Mouse (Mus musculus) CH12.LX (cell line): ENCODE results near the gene Mmp10.

Experiments used
- BHLHE40 ChIP-seq: IDR thresholded peaks from 2 replicates; pipeline ENCODE4 v1.6.1; 2011; ENCODE audit warnings: mild to moderate bottlenecking, low read depth, low read length, improper control_type of control experiment
- CTCF ChIP-seq, 2 experiments: IDR thresholded peaks in 1 of 2; conservative IDR thresholded peaks in 1 of 2; 2 replicates each; pipeline ENCODE4 v1.5.1; 2011 to 2012; ENCODE audit warnings: low read depth in 2 of 2, low read length in 2 of 2, improper control_type of control experiment in 1 of 2, inconsistent platforms in 1 of 2, mild to moderate bottlenecking in 1 of 2, moderate library complexity in 1 of 2
- E2F4 ChIP-seq: IDR thresholded peaks from 2 replicates; pipeline ENCODE4 v1.6.1; 2011; ENCODE audit warnings: low read depth, low read length, improper control_type of control experiment; ENCODE audit not compliant: insufficient replicate concordance
- EP300 ChIP-seq: IDR thresholded peaks from 2 replicates; pipeline ENCODE4 v1.6.1; 2011; ENCODE audit warnings: low read length, improper control_type of control experiment
- HCFC1 ChIP-seq: IDR thresholded peaks from 2 replicates; pipeline ENCODE4 v1.6.1; 2012; ENCODE audit warnings: low read depth, mild to moderate bottlenecking, inconsistent platforms, low read length, improper control_type of control experiment
- JUN ChIP-seq: IDR thresholded peaks from 2 replicates; pipeline ENCODE4 v1.6.1; 2011; ENCODE audit warnings: low read depth, mild to moderate bottlenecking, low read length, improper control_type of control experiment, moderate library complexity; ENCODE audit not compliant: insufficient read depth
- MAX ChIP-seq: IDR thresholded peaks from 2 replicates; pipeline ENCODE4 v1.6.1; 2011; ENCODE audit warnings: low read length, improper control_type of control experiment
- MEF2A ChIP-seq: IDR thresholded peaks from 2 replicates; pipeline ENCODE4 v1.6.1; 2014; ENCODE audit warnings: low read depth, mild to moderate bottlenecking, inconsistent platforms, low read length, improper control_type of control experiment, borderline replicate concordance
- MXI1 ChIP-seq: IDR thresholded peaks from 2 replicates; pipeline ENCODE4 v1.6.1; 2011; ENCODE audit warnings: mild to moderate bottlenecking, low read depth, low read length, improper control_type of control experiment
- POLR2A ChIP-seq: IDR thresholded peaks from 2 replicates; pipeline ENCODE4 v1.6.1; 2011; ENCODE audit warnings: low read depth, mild to moderate bottlenecking, improper control_type of control experiment, low read length
- TCF12 ChIP-seq: IDR thresholded peaks from 2 replicates; pipeline ENCODE4 v1.6.1; 2014; ENCODE audit warnings: low read depth, mild to moderate bottlenecking, inconsistent platforms, low read length, improper control_type of control experiment
- USF1 ChIP-seq: IDR thresholded peaks from 2 replicates; pipeline ENCODE4 v1.6.1; 2014; ENCODE audit warnings: low read depth, mild to moderate bottlenecking, inconsistent platforms, low read length, improper control_type of control experiment

- TF ChIP-seq JUN: no peak
- no peak for TF ChIP-seq E2F4
- TF ChIP-seq POLR2A: no peak
- TF ChIP-seq USF1: no peak
- TF ChIP-seq CTCF (conservative IDR thresholded peaks at IDR 0.05 in 1 of 2, IDR thresholded peaks at IDR 0.05 in 1 of 2; ENCODE audit: low read depth in 2 of 2, low read length in 2 of 2): no peak
- no peak for TF ChIP-seq EP300
- no peak for TF ChIP-seq HCFC1
- TF ChIP-seq TCF12: no peak
- TF ChIP-seq MXI1: no peak
- no peak for TF ChIP-seq MEF2A
- TF ChIP-seq BHLHE40: no peak
- no peak for TF ChIP-seq MAX
These were observed 43.3 kb downstream of the Mmp10 start for GRCm38 (mm10) chr9:7545471-7545870.
